Mouse (Mus musculus) kidney, adult 2 months (tissue): Measurements from ENCODE around the gene Gnaq.

Experiments
- CTCF ChIP-seq: fragments of 200-500 bp; conservative IDR thresholded peaks from 2 replicates; pipeline ENCODE4 v1.5.1; 2011; ENCODE audit warnings: low read depth, mild to moderate bottlenecking, control low read depth, low read length, moderate library complexity, mixed read lengths; ENCODE audit not compliant: insufficient read depth, insufficient read length
- POLR2A ChIP-seq: fragments of 200-500 bp; IDR thresholded peaks from one replicate; pipeline ENCODE4 v1.6.1; 2011; ENCODE audit warnings: low read depth, low read length, control low read depth

DNA sequence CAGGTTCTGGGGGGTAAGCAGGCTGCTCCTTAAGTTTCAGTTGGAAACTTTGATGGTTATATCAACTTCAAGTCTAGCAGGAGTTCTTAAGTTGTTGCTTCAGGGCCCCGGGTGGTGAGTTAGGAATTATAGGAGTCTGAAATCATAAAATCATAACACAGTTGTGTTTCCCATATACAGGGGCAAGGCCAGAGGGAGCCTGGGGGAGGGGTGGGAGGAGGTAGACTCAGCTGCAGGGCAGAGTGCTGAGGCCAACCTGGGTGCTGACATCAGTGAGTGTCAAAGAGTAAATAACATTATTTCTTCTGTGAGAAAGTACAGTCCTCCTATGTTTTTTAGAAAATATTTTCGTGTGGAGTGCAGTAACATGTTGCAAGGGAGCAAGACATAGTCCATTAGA is 55.3 kb downstream of the Gnaq start:
- TF ChIP-seq POLR2A, result no peak
- no peak for TF ChIP-seq CTCF
